Mouse (Mus musculus): ENCODE measurements around the gene Grin3b.

- no peak for TF ChIP-seq CTCF (IDR thresholded peaks at IDR 0.05; ENCODE audit: control insufficient read depth, insufficient read depth, insufficient read length)
- TF ChIP-seq CEBPB (IDR thresholded peaks at IDR 0.05; ENCODE audit: low read depth) = no peak
- TF ChIP-seq USF1 (IDR thresholded peaks at IDR 0.05; ENCODE audit: low read depth) = no peak
- TF ChIP-seq MAX (IDR thresholded peaks at IDR 0.05) = no peak
- no peak for TF ChIP-seq MYOG (IDR thresholded peaks at IDR 0.05; ENCODE audit: control insufficient read depth, extremely low read depth, insufficient read length)
- no peak for TF ChIP-seq MYOD1 (IDR thresholded peaks at IDR 0.05; ENCODE audit: control insufficient read depth, insufficient read length, low read depth)
These were observed 53.9 kb downstream of the Grin3b start for GRCm38 (mm10) chr10:80024229-80025043.
